Mouse (Mus musculus): Measurements from ENCODE around the gene Dok1. TPM values are rescaled to one million over a fixed set of nuclear protein-coding genes. Genes with fewer than 3 reads are reported as not detected.

Dok1 gene
- polyA plus RNA-seq, 1 experiment from 2014 or later: 14.3 TPM

DNA sequence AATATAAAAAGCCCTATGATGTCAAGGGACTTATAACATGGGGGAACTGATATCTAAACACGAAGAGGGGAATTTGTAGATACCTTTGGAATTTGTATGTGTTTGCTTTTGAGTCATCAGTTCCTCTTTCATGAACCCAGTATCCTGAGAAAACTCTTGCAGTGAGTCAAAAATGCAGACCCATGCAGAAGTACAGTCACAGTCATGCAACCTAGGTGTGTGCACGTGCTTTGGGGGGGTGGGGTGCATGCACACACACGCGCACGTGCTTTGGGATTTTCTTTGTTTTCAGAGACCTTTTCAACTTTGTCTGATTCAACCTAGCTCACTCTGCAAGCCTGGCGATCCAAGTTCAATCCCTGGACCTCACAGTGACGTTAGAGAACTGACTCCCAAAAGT is 38.9 kb downstream of the Dok1 start:
- Histone ChIP-seq H3K36me3 (no peaks in the 10 kb centered on the region), H3K4me3 (replicated peaks) (no peak overlapping the region), H3K27me3 (replicated peaks) (no peaks in the 10 kb centered on the region), H3K9ac (no peak overlapping the region), H3K27ac (no peak overlapping the region), H3K4me1 (peaks cover 4% of the 10 kb centered on the region; the same call in 1 of the 2 replicates), H3K4me2 (no peak overlapping the region), H3K9me3 (no peaks in the 10 kb centered on the region)
- no peak for ATAC-seq (ENCODE audit: insufficient read depth, low FRiP score, low read depth)
- 71% methylated on average over 7 of the region's 7 CpGs for WGBS

DNA sequence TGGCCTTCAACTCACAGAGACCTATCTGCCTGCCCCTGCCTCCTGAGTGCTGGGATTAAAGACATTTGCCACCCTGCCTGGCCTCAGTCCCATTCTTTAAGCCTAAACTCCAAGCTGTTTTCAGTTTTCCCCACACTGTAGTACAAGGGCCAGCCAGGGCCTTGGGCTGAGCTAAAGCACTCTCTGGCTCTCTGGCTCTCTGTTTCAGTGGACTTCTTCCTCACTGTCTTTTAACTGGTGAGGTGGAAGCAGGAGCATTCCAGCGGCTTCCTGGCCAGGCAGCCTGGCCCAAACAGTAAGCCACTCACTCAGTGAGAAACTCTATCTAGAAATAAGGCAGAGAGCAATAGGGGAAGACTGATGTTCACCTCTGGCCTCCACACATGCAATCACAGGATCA is 39.6 kb downstream of the Dok1 start:
- Histone ChIP-seq H3K9ac (no peak overlapping the region), H3K4me1 (peaks cover 4% of the 10 kb centered on the region; the same call in 1 of the 2 replicates), H3K9me3 (no peaks in the 10 kb centered on the region), H3K4me2 (no peak overlapping the region), H3K4me3 (replicated peaks) (no peak overlapping the region), H3K36me3 (no peaks in the 10 kb centered on the region), H3K27me3 (replicated peaks) (no peaks in the 10 kb centered on the region), H3K27ac (no peak overlapping the region)
- ATAC-seq (ENCODE audit: insufficient read depth, low FRiP score, low read depth): no peak
- 29% methylated on average over 1 of the region's 1 CpGs for WGBS

DNA sequence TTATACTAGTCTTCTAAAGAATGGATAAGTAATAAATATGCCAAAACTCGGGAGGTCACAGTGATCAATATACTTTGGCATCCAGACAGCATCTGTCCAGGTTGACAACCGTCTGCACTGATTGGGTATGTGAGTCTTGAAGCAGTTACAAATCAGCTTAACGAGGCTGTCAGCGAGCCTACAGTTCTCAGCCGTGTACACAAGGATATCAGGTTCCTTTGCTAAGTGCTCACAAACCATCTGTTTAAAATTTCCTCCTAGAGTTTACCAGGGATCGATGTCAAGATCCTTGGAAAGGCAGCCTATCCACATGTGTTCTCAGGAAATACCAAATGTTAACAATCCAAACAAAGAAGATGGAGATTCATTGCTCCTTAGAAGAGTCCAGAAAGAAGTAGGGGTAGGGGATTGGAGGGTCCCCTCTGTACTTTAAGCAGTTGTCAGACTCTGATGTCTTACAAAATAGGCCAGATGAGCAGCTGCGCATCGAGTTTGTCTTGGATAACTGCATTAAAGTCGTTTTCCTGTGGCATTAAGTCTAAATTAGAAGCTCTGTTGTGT is 45.8 kb downstream of the Dok1 start:
- H3K36me3 ChIP-seq: no peaks in the 10 kb centered on the region
- H3K4me3 ChIP-seq (replicated peaks): no peak overlapping the region
- H3K4me1 ChIP-seq: no peaks in the 10 kb centered on the region; the same call in 1 of the 2 replicates
- H3K27ac ChIP-seq: no peak overlapping the region
- ATAC-seq (ENCODE audit: insufficient read depth, low FRiP score, low read depth): no peak
- H3K9ac ChIP-seq: no peak overlapping the region
- H3K27me3 ChIP-seq (replicated peaks): no peaks in the 10 kb centered on the region
- WGBS: 11% methylated on average over 9 of the region's 9 CpGs
- H3K9me3 ChIP-seq: no peaks in the 10 kb centered on the region
- H3K4me2 ChIP-seq: no peak overlapping the region

Small RNA genes lying within 50 kb of the gene (microRNA-seq; reads per million reads assigned to microRNA genes)
- gene Mir7040: not detected

Other genes with a start within 250 kb of the Dok1 start
- 2.0 and 2.1 TPM in 2 replicates for gene Sema4f, start 93.7 kb downstream of the Dok1 start, polyA plus RNA-seq (2015; fragmentation: Nextera tagmentation; extraction: Ambion mirVana)
- 0.84 and 1.2 TPM in 2 replicates for gene M1ap, start 86.6 kb downstream of the Dok1 start, polyA plus RNA-seq (2015; fragmentation: Nextera tagmentation; extraction: Ambion mirVana)
- gene Loxl3, start 702 bp upstream of the Dok1 start, polyA plus RNA-seq (2015; fragmentation: Nextera tagmentation; extraction: Ambion mirVana): 14.2 and 16.2 TPM in 2 replicates
- gene Aup1, start 21.1 kb upstream of the Dok1 start, polyA plus RNA-seq (2015; fragmentation: Nextera tagmentation; extraction: Ambion mirVana): 211 and 212 TPM in 2 replicates
- 86.6 and 94.1 TPM in 2 replicates for gene Htra2, start 21.8 kb upstream of the Dok1 start, polyA plus RNA-seq (2015; fragmentation: Nextera tagmentation; extraction: Ambion mirVana)
- gene Dqx1, start 24.4 kb upstream of the Dok1 start, polyA plus RNA-seq (2015; fragmentation: Nextera tagmentation; extraction: Ambion mirVana): 5.4 and 7.1 TPM in 2 replicates
- gene Tlx2, start 36.8 kb upstream of the Dok1 start, polyA plus RNA-seq (2015; fragmentation: Nextera tagmentation; extraction: Ambion mirVana): 7.5 and 9.3 TPM in 2 replicates
- gene Pcgf1, start 44.4 kb upstream of the Dok1 start, polyA plus RNA-seq (2015; fragmentation: Nextera tagmentation; extraction: Ambion mirVana): 29.6 and 34.6 TPM in 2 replicates
- gene Lbx2, start 52.9 kb upstream of the Dok1 start, polyA plus RNA-seq (2015; fragmentation: Nextera tagmentation; extraction: Ambion mirVana): 0.59 and 0.63 TPM in 2 replicates
- 2.5 and 3.6 TPM in 2 replicates for gene Ccdc142, start 68.1 kb upstream of the Dok1 start, polyA plus RNA-seq (2015; fragmentation: Nextera tagmentation; extraction: Ambion mirVana)
- gene Gm42688, start 68.1 kb upstream of the Dok1 start, polyA plus RNA-seq (2015; fragmentation: Nextera tagmentation; extraction: Ambion mirVana): 2.7 and 2.8 TPM in 2 replicates
- gene Mrpl53, start 75.6 kb upstream of the Dok1 start, polyA plus RNA-seq (2015; fragmentation: Nextera tagmentation; extraction: Ambion mirVana): 122 and 136 TPM in 2 replicates
- gene Mogs, start 82.0 kb upstream of the Dok1 start, polyA plus RNA-seq (2015; fragmentation: Nextera tagmentation; extraction: Ambion mirVana): 53.6 and 58.0 TPM in 2 replicates
- 91.5 and 101 TPM in 2 replicates for gene Wbp1, start 88.1 kb upstream of the Dok1 start, polyA plus RNA-seq (2015; fragmentation: Nextera tagmentation; extraction: Ambion mirVana)
- 11.3 and 11.4 TPM in 2 replicates for gene Ino80b, start 92.0 kb upstream of the Dok1 start, polyA plus RNA-seq (2015; fragmentation: Nextera tagmentation; extraction: Ambion mirVana)
- gene Rtkn, start 102.0 kb upstream of the Dok1 start, polyA plus RNA-seq (2015; fragmentation: Nextera tagmentation; extraction: Ambion mirVana): 31.3 and 31.9 TPM in 2 replicates
- gene Wdr54, start 122.9 kb upstream of the Dok1 start, polyA plus RNA-seq (2015; fragmentation: Nextera tagmentation; extraction: Ambion mirVana): 3.6 and 5.1 TPM in 2 replicates
- 2.3 and 2.7 TPM in 2 replicates for gene 1700003E16Rik, start 122.9 kb upstream of the Dok1 start, polyA plus RNA-seq (2015; fragmentation: Nextera tagmentation; extraction: Ambion mirVana)
- 84.7 and 86.1 TPM in 2 replicates for gene Dctn1, start 132.4 kb upstream of the Dok1 start, polyA plus RNA-seq (2015; fragmentation: Nextera tagmentation; extraction: Ambion mirVana)
- gene Slc4a5, start 186.4 kb upstream of the Dok1 start, polyA plus RNA-seq (2015; fragmentation: Nextera tagmentation; extraction: Ambion mirVana): 0.26 and 0.40 TPM in 2 replicates

Measured in stomach, embryonic 15.5 days (tissue).